Mouse (Mus musculus) ES-Bruce4 (cell line): ENCODE results near the gene Arid3c.
A peak's percentile ranks its signal among the peaks of the same experiment; 100 is the strongest.

Experiments used
- CTCF ChIP-seq: IDR thresholded peaks from one replicate; pipeline ENCODE4 v1.8.1; 2011; ENCODE audit warnings: low read depth, low read length
- POLR2A ChIP-seq: IDR thresholded peaks from one replicate; pipeline ENCODE4 v1.8.1; 2011; ENCODE audit warnings: low read length; ENCODE audit not compliant: insufficient read depth

GRCm38 (mm10) chr4:41707011-41707535 is 23.9 kb downstream of the Arid3c start:
- no peak for TF ChIP-seq POLR2A
- TF ChIP-seq CTCF = peak; percentile 83
